Mouse (Mus musculus) hindbrain, embryonic 14.5 days (tissue): ENCODE results near the gene Rhof. TPM values are rescaled to one million over a fixed set of nuclear protein-coding genes. Genes with fewer than 3 reads are reported as not detected.

Experiments
- ATAC-seq: fragments of 200-750 bp; cut with Nextera tagmentation; 2 replicates; pipeline ENCODE4 v1.8.0; 2017; ENCODE audit warnings: moderate number of reproducible peaks, mild to moderate bottlenecking, moderate TSS enrichment, moderate library complexity; ENCODE audit not compliant: low FRiP score
- DNase-seq: peaks from one replicate; pipeline ENCODE4 v3.0.0-alpha.2; 2015; ENCODE audit warnings: low spot score
- H3K27ac ChIP-seq: fragments of 300-500 bp; sonication (generic); 2 replicates; pipeline ENCODE4 v1.5.1; 2014; ENCODE audit warnings: mild to moderate bottlenecking, moderate library complexity
- H3K27me3 ChIP-seq: fragments of 300-500 bp; sonication (generic); 2 replicates; pipeline ENCODE4 v1.6.1; 2014; ENCODE audit warnings: mild to moderate bottlenecking, low read length, mixed read lengths; ENCODE audit not compliant: control insufficient read depth, insufficient read depth
- H3K36me3 ChIP-seq: fragments of 300-500 bp; sonication (generic); replicated peaks from 2 replicates; pipeline ENCODE4 v1.6.1; 2014; ENCODE audit not compliant: control insufficient read depth, insufficient read depth
- H3K4me1 ChIP-seq: fragments of 300-500 bp; sonication (generic); replicated peaks from 2 replicates; pipeline ENCODE4 v1.6.1; 2014; ENCODE audit warnings: antibody characterized with exemption, low read length, mixed read lengths; ENCODE audit not compliant: control insufficient read depth, insufficient read depth
- H3K4me2 ChIP-seq: fragments of 300-500 bp; sonication (generic); replicated peaks from 2 replicates; pipeline ENCODE4 v1.6.1; 2014; ENCODE audit warnings: mild to moderate bottlenecking, moderate library complexity
- H3K4me3 ChIP-seq: fragments of 300-500 bp; sonication (generic); replicated peaks from 2 replicates; pipeline ENCODE4 v1.5.1; 2014; ENCODE audit warnings: mild to moderate bottlenecking, low read length
- H3K9ac ChIP-seq: fragments of 300-500 bp; sonication (generic); 2 replicates; pipeline ENCODE4 v1.6.1; 2014
- H3K9me3 ChIP-seq: fragments of 300-500 bp; sonication (generic); 2 replicates; pipeline ENCODE4 v1.6.1; 2016; ENCODE audit warnings: low read length; ENCODE audit not compliant: control insufficient read depth
- WGBS: fragments of 180-500 bp; shearing (Covaris S2); extraction: QIAGEN DNeasy Blood & Tissue Kit; methylation state at CpG from one replicate; pipeline ENCODE4 v1.1.7; 2014; 5-methylcytosine and 5-hydroxymethylcytosine counted together
- polyA plus RNA-seq: library from polyadenylated mRNA; unstranded; fragments of >200 nt; fragmentation: Nextera tagmentation; extraction: Ambion mirVana; gene quantifications from 2 replicates; pipeline ENCODE4 v1.2.1, GENCODE M21; 2014

Rhof gene
- 13.0 and 17.5 TPM in 2 replicates for polyA plus RNA-seq

- H3K9me3 ChIP-seq: no peaks in the 10 kb centered on the region
- peaks cover 65% of the 10 kb centered on the region for H3K36me3 ChIP-seq
- H3K9ac ChIP-seq: peak within 1 kb of the TSS; percentile 100
- H3K4me1 ChIP-seq: peaks cover 58% of the 10 kb centered on the region
- 2% methylated on average over 44 of the region's 44 CpGs for WGBS
- peak within 1 kb of the TSS; percentile 91 for H3K4me3 ChIP-seq
- no peak for DNase-seq
- ATAC-seq: peak; percentile 35
- peak within 1 kb of the TSS; percentile 100 for H3K4me2 ChIP-seq
- no peaks in the 10 kb centered on the region for H3K27me3 ChIP-seq
- peak within 1 kb of the TSS; percentile 99 for H3K27ac ChIP-seq
Observed at GRCm38 (mm10) chr5:123132308-123133071, at the start of gene Rhof. Rhof (minus strand) TSS chr5:123132692.

- 73% methylated on average over 6 of the region's 6 CpGs for WGBS
- Histone ChIP-seq H3K9me3 (no peaks in the 10 kb centered on the region), H3K27me3 (no peaks in the 10 kb centered on the region), H3K27ac (no peak overlapping the region), H3K4me1 (no peaks in the 10 kb centered on the region), H3K36me3 (no peaks in the 10 kb centered on the region), H3K9ac (no peak overlapping the region), H3K4me2 (no peak overlapping the region), H3K4me3 (no peak overlapping the region)
- DNase-seq (no peak), ATAC-seq (no peak)
Observed at GRCm38 (mm10) chr5:123181536-123181935, 49.0 kb upstream of the Rhof start.

- no peak overlapping the region for H3K4me2 ChIP-seq
- no peak for ATAC-seq
Observed at GRCm38 (mm10) chr5:123180390-123180789, 47.9 kb upstream of the Rhof start.

GRCm38 (mm10) chr5:123178792-123179191, 46.3 kb upstream of the Rhof start:
- ATAC-seq: no peak
- no peaks in the 10 kb centered on the region for H3K36me3 ChIP-seq
- no peak for DNase-seq
- no peaks in the 10 kb centered on the region for H3K4me1 ChIP-seq
- no peak overlapping the region for H3K27ac ChIP-seq
- no peak overlapping the region for H3K9ac ChIP-seq
- H3K9me3 ChIP-seq: no peaks in the 10 kb centered on the region
- no peak overlapping the region for H3K4me2 ChIP-seq
- WGBS: 90% methylated on average over 5 of the region's 5 CpGs
- no peaks in the 10 kb centered on the region for H3K27me3 ChIP-seq
- H3K4me3 ChIP-seq: no peak overlapping the region

More at GRCm38 (mm10) chr5:123180390-123180789, 47.9 kb upstream of the Rhof start:
- Histone ChIP-seq H3K9ac (no peak overlapping the region), H3K27me3 (no peaks in the 10 kb centered on the region), H3K4me3 (no peak overlapping the region), H3K9me3 (no peaks in the 10 kb centered on the region), H3K4me1 (no peaks in the 10 kb centered on the region), H3K27ac (no peak overlapping the region), H3K36me3 (no peaks in the 10 kb centered on the region)
- WGBS: 91% methylated on average over 15 of the region's 15 CpGs
- no peak for DNase-seq

- Histone ChIP-seq H3K4me1 (no peaks in the 10 kb centered on the region; the same call in 1 of the 2 replicates), H3K27ac (no peak overlapping the region), H3K4me2 (peak overlapping the region; percentile 31), H3K36me3 (peaks cover 3% of the 10 kb centered on the region), H3K9ac (0 out of 2 replicates have a peak overlapping the region, but pooled peaks have one; percentile 18), H3K9me3 (no peaks in the 10 kb centered on the region), H3K27me3 (no peaks in the 10 kb centered on the region), H3K4me3 (no peak overlapping the region)
- peak; percentile 83 for DNase-seq
- 19% methylated on average over 22 of the region's 22 CpGs for WGBS
- peak; percentile 48; the same call in 1 of the 2 replicates for ATAC-seq
Observed at GRCm38 (mm10) chr5:123171646-123172350, 39.3 kb upstream of the Rhof start.

GRCm38 (mm10) chr5:123170365-123170764, 37.9 kb upstream of the Rhof start:
- Histone ChIP-seq H3K4me1 (no peaks in the 10 kb centered on the region; the same call in 1 of the 2 replicates), H3K4me2 (no peak overlapping the region), H3K9me3 (no peaks in the 10 kb centered on the region), H3K27ac (no peak overlapping the region), H3K27me3 (no peaks in the 10 kb centered on the region), H3K9ac (no peak overlapping the region), H3K36me3 (peaks cover 17% of the 10 kb centered on the region), H3K4me3 (no peak overlapping the region)
- DNase-seq: no peak
- 80% methylated on average over 9 of the region's 9 CpGs for WGBS
- no peak for ATAC-seq

GRCm38 (mm10) chr5:123169284-123169683, 36.8 kb upstream of the Rhof start, which contains the start of gene Psmd9:
Psmd9 (plus strand) TSS chr5:123169413.
- H3K4me1 ChIP-seq: no peaks in the 10 kb centered on the region; the same call in 1 of the 2 replicates
- no peak within 1 kb of the TSS for H3K4me2 ChIP-seq
- no peaks in the 10 kb centered on the region for H3K27me3 ChIP-seq
- H3K4me3 ChIP-seq: no peak within 1 kb of the TSS
- peaks cover 22% of the 10 kb centered on the region for H3K36me3 ChIP-seq
- no peak within 1 kb of the TSS for H3K27ac ChIP-seq
- no peaks in the 10 kb centered on the region for H3K9me3 ChIP-seq
- DNase-seq (no peak), ATAC-seq (no peak)
- no peak within 1 kb of the TSS for H3K9ac ChIP-seq
- WGBS: 83% methylated on average over 5 of the region's 5 CpGs

GRCm38 (mm10) chr5:123167591-123167990, 35.1 kb upstream of the Rhof start:
- no peak overlapping the region for H3K27ac ChIP-seq
- ATAC-seq: no peak

GRCm38 (mm10) chr5:123166437-123166836, 33.9 kb upstream of the Rhof start:
- H3K9me3 ChIP-seq: no peaks in the 10 kb centered on the region
- no peak overlapping the region for H3K27ac ChIP-seq
- DNase-seq (no peak), ATAC-seq (no peak)
- H3K9ac ChIP-seq: no peak overlapping the region
- no peaks in the 10 kb centered on the region; the same call in 1 of the 2 replicates for H3K4me1 ChIP-seq
- H3K27me3 ChIP-seq: no peaks in the 10 kb centered on the region
- WGBS: 89% methylated on average over 10 of the region's 10 CpGs
- H3K36me3 ChIP-seq: peaks cover 50% of the 10 kb centered on the region
- no peak overlapping the region for H3K4me2 ChIP-seq
- no peak overlapping the region for H3K4me3 ChIP-seq

More at GRCm38 (mm10) chr5:123167591-123167990, 35.1 kb upstream of the Rhof start:
- Histone ChIP-seq H3K36me3 (peaks cover 38% of the 10 kb centered on the region), H3K9ac (no peak overlapping the region), H3K27me3 (no peaks in the 10 kb centered on the region), H3K4me1 (no peaks in the 10 kb centered on the region; the same call in 1 of the 2 replicates), H3K4me3 (no peak overlapping the region), H3K9me3 (no peaks in the 10 kb centered on the region), H3K4me2 (no peak overlapping the region)
- DNase-seq: no peak
- WGBS: 71% methylated on average over 5 of the region's 5 CpGs
